Mouse (Mus musculus): Measurements from ENCODE around the gene Olfr1442.

DNA sequence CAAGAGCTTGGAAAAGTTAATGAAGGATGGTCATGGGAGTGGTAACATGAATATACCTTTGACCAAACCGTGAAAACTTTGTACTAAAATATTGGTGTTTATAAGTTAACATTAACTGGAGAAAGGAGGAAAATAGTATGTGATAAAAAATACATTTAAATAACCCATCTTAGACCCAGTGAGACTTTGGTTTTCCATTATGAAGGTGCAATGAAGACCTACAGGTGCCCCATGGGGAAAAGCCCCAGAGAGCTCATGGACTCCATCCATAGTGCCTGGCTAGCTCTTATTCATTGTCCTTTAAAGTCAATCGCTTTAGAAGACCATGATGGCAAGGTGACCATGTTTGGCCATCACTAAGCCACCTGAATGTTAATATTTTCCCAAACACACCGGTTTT lies 7.6 kb downstream of the Olfr1442 start, which contains the start of gene Olfr1443:
- no peak for TF ChIP-seq CTCF (IDR thresholded peaks at IDR 0.05; ENCODE audit: extremely low read depth, insufficient read depth, insufficient read length, insufficient replicate concordance)
- no peak for TF ChIP-seq POLR2A (IDR thresholded peaks at IDR 0.05; ENCODE audit: low read depth, low read length)
